Mouse (Mus musculus) MEL (cell line): Measurements from ENCODE around the gene Coro1b. TPM values are rescaled to one million over a fixed set of nuclear protein-coding genes. Genes with fewer than 3 reads are reported as not detected.

Experiments
- DNase-seq: peaks from one replicate; pipeline ENCODE4 v3.0.0; 2011; ENCODE audit warnings: low read depth, low spot score
- H3K27ac ChIP-seq: 2 replicates; pipeline ENCODE4 v1.5.1; 2012; ENCODE audit warnings: low read depth, mild to moderate bottlenecking, control low read depth, low read length, moderate library complexity; ENCODE audit not compliant: control insufficient read depth
- H3K27me3 ChIP-seq, 2 experiments: fragments of 150-350 bp in 1 of 2; sonication (generic) in 1 of 2; 2 replicates each; pipeline ENCODE4 v1.6.1; 2012; ENCODE audit warnings: low read length in 2 of 2, mild to moderate bottlenecking in 2 of 2, improper control_type of control experiment in 1 of 2, moderate library complexity in 1 of 2; ENCODE audit not compliant: insufficient read depth in 2 of 2, control insufficient read depth in 1 of 2
- H3K36me3 ChIP-seq, 2 experiments: 2 replicates each; pipeline ENCODE4 v1.6.1; 2012 to 2014; ENCODE audit warnings: low read length in 2 of 2, improper control_type of control experiment in 1 of 2, inconsistent platforms in 1 of 2, mild to moderate bottlenecking in 1 of 2; ENCODE audit not compliant: insufficient read depth in 2 of 2, control insufficient read depth in 1 of 2
- H3K4me1 ChIP-seq, 2 experiments: fragments of 150-350 bp in 1 of 2; sonication (generic) in 1 of 2; 2 replicates each; pipeline ENCODE4 v1.6.1; 2012; ENCODE audit warnings: low read length in 2 of 2, improper control_type of control experiment in 1 of 2, mild to moderate bottlenecking in 1 of 2; ENCODE audit not compliant: insufficient read depth in 2 of 2, control insufficient read depth in 1 of 2
- H3K4me3 ChIP-seq, 2 experiments: fragments of 150-350 bp in 1 of 2; sonication (generic) in 1 of 2; 2 replicates each; pipeline ENCODE4 v1.5.1; 2012; ENCODE audit warnings: low read depth in 2 of 2, low read length in 2 of 2, mild to moderate bottlenecking in 2 of 2, moderate library complexity in 2 of 2, control low read depth in 1 of 2, improper control_type of control experiment in 1 of 2; ENCODE audit not compliant: control insufficient read depth in 1 of 2, insufficient read depth in 1 of 2
- H3K79me2 ChIP-seq: 2 replicates; pipeline ENCODE4 v1.6.1; 2012; ENCODE audit warnings: mild to moderate bottlenecking, low read length, moderate library complexity; ENCODE audit not compliant: control insufficient read depth, poor library complexity, insufficient read depth
- H3K9ac ChIP-seq: 2 replicates; pipeline ENCODE4 v1.6.1; 2012; ENCODE audit warnings: low read depth, mild to moderate bottlenecking, control low read depth, low read length, moderate library complexity; ENCODE audit not compliant: control insufficient read depth, poor library complexity, severe bottlenecking
- H3K9me3 ChIP-seq: fragments of 150-350 bp; sonication (generic); replicated peaks from 2 replicates; pipeline ENCODE4 v1.6.1; 2012; ENCODE audit warnings: mild to moderate bottlenecking, low read length, improper control_type of control experiment, moderate library complexity; ENCODE audit not compliant: insufficient read depth
- CHD1 ChIP-seq: IDR thresholded peaks from 2 replicates; pipeline ENCODE4 v1.6.1; 2012; ENCODE audit warnings: low read depth, mild to moderate bottlenecking, inconsistent platforms, low read length, improper control_type of control experiment
- CHD2 ChIP-seq: IDR thresholded peaks from 2 replicates; pipeline ENCODE4 v1.6.1; 2011; ENCODE audit warnings: low read length, improper control_type of control experiment
- E2F4 ChIP-seq: IDR thresholded peaks from 2 replicates; pipeline ENCODE4 v1.6.1; 2011; ENCODE audit warnings: low read depth, low read length, improper control_type of control experiment, borderline replicate concordance
- EP300 ChIP-seq, 2 experiments: IDR thresholded peaks; 2 replicates each; pipeline ENCODE4 v1.6.1; 2011; ENCODE audit warnings: improper control_type of control experiment in 2 of 2, low read length in 2 of 2, low read depth in 1 of 2, mild to moderate bottlenecking in 1 of 2
- GABPA ChIP-seq: IDR thresholded peaks from 2 replicates; pipeline ENCODE4 v1.6.1; 2012; ENCODE audit warnings: low read depth, mild to moderate bottlenecking, inconsistent platforms, low read length, improper control_type of control experiment, moderate library complexity
- GATA1 ChIP-seq: IDR thresholded peaks from 2 replicates; pipeline ENCODE4 v1.6.1; 2011; ENCODE audit warnings: low read depth, low read length, improper control_type of control experiment
- JUND ChIP-seq: IDR thresholded peaks from 2 replicates; pipeline ENCODE4 v1.6.1; 2011; ENCODE audit warnings: low read depth, mild to moderate bottlenecking, improper control_type of control experiment, low read length
- MEF2A ChIP-seq: IDR thresholded peaks from 2 replicates; pipeline ENCODE4 v1.6.1; 2014; ENCODE audit warnings: low read depth, mild to moderate bottlenecking, inconsistent platforms, low read length, improper control_type of control experiment; ENCODE audit not compliant: poor library complexity, insufficient replicate concordance, severe bottlenecking; ENCODE audit errors: extremely low read depth
- MXI1 ChIP-seq: IDR thresholded peaks from 2 replicates; pipeline ENCODE4 v1.6.1; 2011; ENCODE audit warnings: mild to moderate bottlenecking, low read depth, low read length, improper control_type of control experiment
- MYB ChIP-seq: IDR thresholded peaks from 2 replicates; pipeline ENCODE4 v1.6.1; 2011; ENCODE audit warnings: mild to moderate bottlenecking, low read depth, low read length, improper control_type of control experiment
- MYC ChIP-seq: IDR thresholded peaks from 2 replicates; pipeline ENCODE4 v1.6.1; 2011; ENCODE audit warnings: low read depth, mild to moderate bottlenecking, low read length, improper control_type of control experiment, moderate library complexity
- NELFE ChIP-seq: IDR thresholded peaks from 2 replicates; pipeline ENCODE4 v1.6.1; 2011; ENCODE audit warnings: low read depth, low read length, improper control_type of control experiment
- POLR2AphosphoS2 ChIP-seq: IDR thresholded peaks from 2 replicates; pipeline ENCODE4 v1.6.1; 2011; ENCODE audit warnings: low read length, improper control_type of control experiment
- RAD21 ChIP-seq: IDR thresholded peaks from 2 replicates; pipeline ENCODE4 v1.6.1; 2011; ENCODE audit warnings: mild to moderate bottlenecking, low read depth, low read length, improper control_type of control experiment
- RCOR1 ChIP-seq: IDR thresholded peaks from 2 replicates; pipeline ENCODE4 v1.6.1; 2012; ENCODE audit warnings: low read depth, mild to moderate bottlenecking, inconsistent platforms, low read length, improper control_type of control experiment
- SIN3A ChIP-seq: IDR thresholded peaks from 2 replicates; pipeline ENCODE4 v1.6.1; 2012; ENCODE audit warnings: low read length, improper control_type of control experiment, inconsistent platforms
- SMC3 ChIP-seq: IDR thresholded peaks from 2 replicates; pipeline ENCODE4 v1.6.1; 2011; ENCODE audit warnings: low read depth, low read length, improper control_type of control experiment
- UBTF ChIP-seq: IDR thresholded peaks from 2 replicates; pipeline ENCODE4 v1.6.1; 2012; ENCODE audit warnings: low read depth, mild to moderate bottlenecking, inconsistent platforms, low read length, improper control_type of control experiment, moderate library complexity, borderline replicate concordance; ENCODE audit not compliant: insufficient read depth
- USF1 ChIP-seq: IDR thresholded peaks from 2 replicates; pipeline ENCODE4 v1.6.1; 2014; ENCODE audit warnings: low read depth, mild to moderate bottlenecking, inconsistent platforms, low read length, improper control_type of control experiment, moderate library complexity
- USF2 ChIP-seq, 2 experiments: IDR thresholded peaks; 2 replicates each; pipeline ENCODE4 v1.6.1; 2011 to 2012; ENCODE audit warnings: improper control_type of control experiment in 2 of 2, low read length in 2 of 2, borderline replicate concordance in 1 of 2, inconsistent platforms in 1 of 2, low read depth in 1 of 2, mild to moderate bottlenecking in 1 of 2; ENCODE audit not compliant: insufficient read depth in 1 of 2
- ZC3H11A ChIP-seq: IDR thresholded peaks from 2 replicates; pipeline ENCODE4 v1.6.1; 2012; ENCODE audit warnings: low read depth, mild to moderate bottlenecking, inconsistent platforms, low read length, improper control_type of control experiment
- polyA plus RNA-seq, 2 experiments: library from polyadenylated mRNA; stranded (reverse) in 1 of 2; unstranded in 1 of 2; fragments of >175 nt in 1 of 2; fragments of >200 nt in 1 of 2; gene quantifications; 2 replicates each; pipeline versions ENCODE4 v1.2.1 to v1.2.4; 2012; ENCODE audit warnings: low replicate concordance in 2 of 2, low read depth in 1 of 2; ENCODE audit not compliant: insufficient read length in 2 of 2, insufficient read depth in 1 of 2, missing spikeins in 1 of 2
- total RNA-seq: library from RNA; depleted of rRNA; stranded (reverse); fragments of 300-350 nt; gene quantifications from 2 replicates; pipeline ENCODE4 v1.2.3, GENCODE M21; 2012

Coro1b gene
- total and polyA plus RNA-seq, 3 experiments: 55.5 to 111 TPM; not detected in 1

GRCm38 (mm10) chr19:4181892-4182291, 33.5 kb downstream of the Coro1b start:
- DNase-seq: peak; percentile 70

GRCm38 (mm10) chr19:4183689-4184088, 35.3 kb downstream of the Coro1b start:
- no peaks in the 10 kb centered on the region for H3K9me3 ChIP-seq
- TF ChIP-seq RAD21 (no peak), MEF2A (no peak), MYB (no peak), GABPA (no peak), NELFE (no peak), MXI1 (no peak), JUND (no peak), CHD2 (no peak), USF1 (no peak), MYC (no peak), SMC3 (no peak), POLR2AphosphoS2 (no peak), EP300 (IDR thresholded peaks at IDR 0.05; ENCODE audit: low read depth in 1 of 2, low read length in 2 of 2) (no peak), CHD1 (no peak), ZC3H11A (no peak), E2F4 (no peak), UBTF (no peak)
- H3K9ac ChIP-seq: no peak overlapping the region
- H3K36me3 ChIP-seq: 0 out of 4 replicates have a peak, but pooled peaks cover 0 to 2% of the 10 kb centered on the region in 2 experiments
- no peaks in the 10 kb centered on the region for H3K4me1 ChIP-seq
- H3K27me3 ChIP-seq: no peaks in the 10 kb centered on the region
- DNase-seq: no peak
- no peak overlapping the region for H3K27ac ChIP-seq
- H3K4me3 ChIP-seq: no peak overlapping the region
- H3K79me2 ChIP-seq: no peaks in the 10 kb centered on the region

More at GRCm38 (mm10) chr19:4181892-4182291, 33.5 kb downstream of the Coro1b start:
- Histone ChIP-seq H3K36me3 (0 out of 4 replicates have a peak, but pooled peaks cover 0 to 2% of the 10 kb centered on the region in 2 experiments), H3K27ac (no peak overlapping the region)
- TF ChIP-seq GATA1 (no peak), RCOR1 (no peak), SMC3 (no peak), SIN3A (peak; percentile 13; the same call in 1 of the 2 replicates), MYB (no peak), MXI1 (no peak), JUND (no peak), POLR2AphosphoS2 (no peak), USF2 (IDR thresholded peaks at IDR 0.05; ENCODE audit: borderline replicate concordance in 1 of 2, insufficient read depth in 1 of 2, low read depth in 1 of 2, low read length in 2 of 2) (no peak)
- TF ChIP-seq, all 39 proteins: peak for 1
- Histone ChIP-seq H3K9me3 (no peaks in the 10 kb centered on the region), H3K4me1 (no peaks in the 10 kb centered on the region), H3K4me3 (no peak overlapping the region), H3K27me3 (no peaks in the 10 kb centered on the region), H3K79me2 (no peaks in the 10 kb centered on the region), H3K9ac (no peak overlapping the region)
